Mouse (Mus musculus) hindbrain, postnatal 0 days (tissue): ENCODE results near the gene Gm20661. TPM values are rescaled to one million over a fixed set of nuclear protein-coding genes. Genes with fewer than 3 reads are reported as not detected.
A peak's percentile ranks its signal among the peaks of the same experiment; 100 is the strongest.

Experiments
- ATAC-seq: fragments of 200-750 bp; cut with Nextera tagmentation; 2 replicates; pipeline ENCODE4 v1.8.0; 2017; ENCODE audit warnings: mild to moderate bottlenecking, moderate TSS enrichment, moderate library complexity
- DNase-seq: peaks from one replicate; pipeline ENCODE4 v3.0.0-alpha.2; 2015; ENCODE audit warnings: low spot score
- H3K27ac ChIP-seq: fragments of 300-500 bp; sonication (generic); 2 replicates; pipeline ENCODE4 v1.5.1; 2014; ENCODE audit warnings: mild to moderate bottlenecking
- H3K27me3 ChIP-seq: fragments of 300-500 bp; sonication (generic); 2 replicates; pipeline ENCODE4 v1.6.1; 2014; ENCODE audit warnings: low read length, mixed read lengths; ENCODE audit not compliant: insufficient read depth
- H3K36me3 ChIP-seq: fragments of 300-500 bp; sonication (generic); 2 replicates; pipeline ENCODE4 v1.6.1; 2014; ENCODE audit warnings: low read length, mixed read lengths; ENCODE audit not compliant: insufficient read depth
- H3K4me1 ChIP-seq: fragments of 300-500 bp; sonication (generic); 2 replicates; pipeline ENCODE4 v1.6.1; 2014; ENCODE audit warnings: antibody characterized with exemption, low read length, mixed read lengths; ENCODE audit not compliant: insufficient read depth
- H3K4me2 ChIP-seq: fragments of 300-500 bp; sonication (generic); 2 replicates; pipeline ENCODE4 v1.6.1; 2014; ENCODE audit warnings: low read depth, mild to moderate bottlenecking, low read length, moderate library complexity, mixed read lengths
- H3K4me3 ChIP-seq: fragments of 300-500 bp; sonication (generic); 2 replicates; pipeline ENCODE4 v1.5.1; 2014; ENCODE audit warnings: low read length
- H3K9ac ChIP-seq: fragments of 300-500 bp; sonication (generic); replicated peaks from 2 replicates; pipeline ENCODE4 v1.6.1; 2014; ENCODE audit warnings: mild to moderate bottlenecking, low read length, moderate library complexity, mixed read lengths
- H3K9me3 ChIP-seq: fragments of 300-500 bp; sonication (generic); 2 replicates; pipeline ENCODE4 v1.6.1; 2016; ENCODE audit warnings: low read length, mixed read lengths
- CTCF ChIP-seq: IDR thresholded peaks from 2 replicates; pipeline ENCODE4 v1.5.1; 2016; ENCODE audit warnings: antibody characterized with exemption, control low read depth, low read depth
- WGBS: fragments of 180-500 bp; shearing (Covaris S2); extraction: QIAGEN DNeasy Blood & Tissue Kit; methylation state at CpG from one replicate; pipeline ENCODE4 v1.1.7; 2014; 5-methylcytosine and 5-hydroxymethylcytosine counted together
- polyA plus RNA-seq: library from polyadenylated mRNA; unstranded; fragments of >200 nt; fragmentation: Nextera tagmentation; extraction: Ambion mirVana; gene quantifications from 2 replicates; pipeline ENCODE4 v1.2.1, GENCODE M21; 2015
- total RNA-seq: library from RNA; depleted of rRNA; stranded (reverse); fragments of >200 nt; gene quantifications from 2 replicates; pipeline ENCODE4 v1.2.3, GENCODE M21; 2014

Gene Gm20661
- total and polyA plus RNA-seq, 2 experiments from 2014 or later = 0.54 to 0.78 TPM

DNA sequence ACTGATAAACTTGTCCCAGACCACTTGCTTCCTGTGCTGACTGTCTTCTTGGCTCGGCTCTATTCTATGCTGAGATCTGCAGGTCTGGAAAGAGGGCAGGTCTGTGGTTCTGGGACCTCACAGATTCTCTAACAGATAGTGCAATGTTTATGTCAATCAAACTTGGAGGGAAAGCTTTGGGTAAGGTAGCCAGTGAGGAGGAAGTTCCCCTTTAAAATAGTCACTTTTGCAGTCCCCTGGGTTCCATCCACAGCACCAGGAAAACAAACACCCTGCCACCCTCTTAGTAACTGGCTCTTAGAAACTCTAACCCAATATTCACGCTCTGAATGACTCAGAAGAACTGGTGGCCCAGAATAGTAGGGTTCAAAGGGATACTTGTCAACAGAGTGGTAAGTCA lies 11.6 kb downstream of the Gm20661 start:
- Histone ChIP-seq H3K4me3 (no peak overlapping the region), H3K27me3 (no peaks in the 10 kb centered on the region), H3K27ac (no peak overlapping the region), H3K9me3 (no peaks in the 10 kb centered on the region), H3K9ac (no peak overlapping the region), H3K4me1 (no peaks in the 10 kb centered on the region), H3K36me3 (no peaks in the 10 kb centered on the region), H3K4me2 (no peak overlapping the region)
- 70% methylated on average over 2 of the region's 2 CpGs for WGBS
- ATAC-seq = no peak
- TF ChIP-seq CTCF = no peak
- no peak for DNase-seq

DNA sequence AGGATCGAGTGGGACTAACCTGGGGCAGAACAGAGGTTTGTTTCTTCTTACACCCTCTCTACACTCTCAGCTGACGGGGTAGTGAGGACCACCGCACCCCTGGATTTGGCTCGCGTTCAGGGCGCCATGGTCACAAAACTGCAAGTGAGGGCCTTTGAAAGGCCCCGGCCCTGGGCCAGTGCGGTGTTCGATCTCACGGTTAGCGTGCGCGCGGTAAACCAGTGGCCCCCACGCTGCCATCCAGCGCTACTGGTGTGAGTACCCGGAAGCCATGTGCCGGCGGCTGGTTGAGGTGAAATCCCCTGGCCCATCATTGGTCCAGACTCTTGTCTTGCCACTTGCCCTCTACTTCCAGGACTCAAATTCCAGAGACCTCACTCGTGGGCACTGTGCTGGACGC lies 12.7 kb downstream of the Gm20661 start:
- no peak for TF ChIP-seq CTCF
- no peak for DNase-seq
- no peaks in the 10 kb centered on the region for H3K36me3 ChIP-seq
- ATAC-seq = no peak
- no peak overlapping the region for H3K27ac ChIP-seq
- H3K4me3 ChIP-seq = no peak overlapping the region
- whole genome bisulfite sequencing = 88% methylated on average over 21 of the region's 21 CpGs
- H3K4me1 ChIP-seq = no peaks in the 10 kb centered on the region
- no peak overlapping the region for H3K4me2 ChIP-seq
- H3K9me3 ChIP-seq = no peaks in the 10 kb centered on the region
- no peak overlapping the region for H3K9ac ChIP-seq
- no peaks in the 10 kb centered on the region for H3K27me3 ChIP-seq

DNA sequence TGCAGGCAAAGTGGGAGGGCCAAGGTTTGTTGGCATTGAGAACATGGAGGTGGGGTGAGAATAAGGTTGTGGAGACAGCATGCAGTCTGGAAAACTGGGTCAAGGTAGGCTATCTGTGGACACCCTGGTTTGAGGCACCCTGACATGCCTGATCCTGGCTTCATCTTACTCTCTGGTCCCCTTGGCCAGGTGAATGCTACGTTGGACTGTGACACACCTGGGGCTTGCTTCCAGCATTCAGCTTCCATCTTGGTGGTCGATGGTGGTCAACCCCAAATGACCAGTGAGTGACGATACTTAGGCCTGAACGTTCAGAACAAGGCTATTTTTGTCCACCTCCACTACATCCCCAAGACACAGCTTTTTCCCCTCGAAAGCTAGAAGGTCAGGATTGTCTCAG lies 13.2 kb downstream of the Gm20661 start, which contains the start of gene Gm20662:
Gene Gm20662 (plus strand): TSS at position 301 of the 400 bp plus-strand sequence.
- Histone ChIP-seq H3K9ac (no peak within 1 kb of the TSS), H3K36me3 (no peaks in the 10 kb centered on the region), H3K4me1 (no peaks in the 10 kb centered on the region), H3K27me3 (no peaks in the 10 kb centered on the region), H3K4me3 (no peak within 1 kb of the TSS), H3K9me3 (no peaks in the 10 kb centered on the region), H3K4me2 (no peak within 1 kb of the TSS), H3K27ac (no peak within 1 kb of the TSS)
- no peak for TF ChIP-seq CTCF
- ATAC-seq (no peak), DNase-seq (no peak)
- WGBS = 91% methylated on average over 5 of the region's 5 CpGs

DNA sequence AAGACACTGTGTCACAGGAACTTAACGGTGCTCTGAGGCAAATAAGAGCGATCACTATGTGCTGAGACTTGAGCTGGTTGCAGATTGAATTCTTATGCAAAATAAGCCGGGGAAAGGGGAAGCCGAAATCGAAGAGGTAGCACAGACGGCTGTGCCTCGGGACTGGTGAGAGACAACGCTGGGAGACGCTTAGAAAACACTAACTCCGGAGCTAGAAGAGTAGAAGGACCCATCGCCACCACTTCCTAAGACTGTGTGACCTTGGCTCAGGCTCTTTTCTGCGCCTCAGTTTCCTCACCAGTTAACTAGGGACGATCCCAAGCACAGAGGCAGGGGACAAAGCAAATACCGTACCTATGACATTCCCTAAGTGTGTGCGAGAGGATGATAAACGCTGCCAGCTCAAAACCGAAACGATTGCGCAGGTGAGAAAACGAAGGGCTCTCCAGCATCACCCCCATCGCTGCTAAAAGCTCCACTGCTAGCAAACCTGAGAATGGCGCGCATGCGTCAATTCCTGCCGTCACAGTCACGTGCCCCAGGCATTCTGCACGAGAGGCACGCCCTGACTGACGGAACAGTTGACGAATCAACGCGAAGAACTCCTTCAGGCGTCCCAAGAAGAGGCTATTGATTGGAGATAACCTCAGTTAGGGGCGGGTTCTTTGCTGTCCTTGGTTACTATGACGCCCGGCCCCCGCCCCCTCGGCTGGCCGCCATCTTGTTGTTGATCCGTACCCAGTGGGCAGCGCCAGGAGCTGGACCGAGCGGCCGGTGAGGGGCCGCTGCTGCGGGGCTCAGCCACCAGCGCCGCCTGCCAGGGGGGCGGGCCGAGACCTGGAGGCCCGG lies 19.3 kb downstream of the Gm20661 start, which contains the start of gene Ip6k1:
Gene Ip6k1 (plus strand): TSS at position 580 of the 849 bp plus-strand sequence.
- WGBS = under 1% methylated on average over 50 of the region's 51 CpGs
- Histone ChIP-seq H3K4me1 (peaks cover 21% of the 10 kb centered on the region), H3K36me3 (no peaks in the 10 kb centered on the region), H3K4me3 (peak within 1 kb of the TSS; percentile 98), H3K9ac (peak within 1 kb of the TSS; percentile 97), H3K9me3 (no peaks in the 10 kb centered on the region), H3K27ac (peak within 1 kb of the TSS; percentile 99), H3K4me2 (peak within 1 kb of the TSS; percentile 93), H3K27me3 (no peaks in the 10 kb centered on the region)
- peak; percentile 100 for DNase-seq
- TF ChIP-seq CTCF = no peak
- ATAC-seq = peak; percentile 99

DNA sequence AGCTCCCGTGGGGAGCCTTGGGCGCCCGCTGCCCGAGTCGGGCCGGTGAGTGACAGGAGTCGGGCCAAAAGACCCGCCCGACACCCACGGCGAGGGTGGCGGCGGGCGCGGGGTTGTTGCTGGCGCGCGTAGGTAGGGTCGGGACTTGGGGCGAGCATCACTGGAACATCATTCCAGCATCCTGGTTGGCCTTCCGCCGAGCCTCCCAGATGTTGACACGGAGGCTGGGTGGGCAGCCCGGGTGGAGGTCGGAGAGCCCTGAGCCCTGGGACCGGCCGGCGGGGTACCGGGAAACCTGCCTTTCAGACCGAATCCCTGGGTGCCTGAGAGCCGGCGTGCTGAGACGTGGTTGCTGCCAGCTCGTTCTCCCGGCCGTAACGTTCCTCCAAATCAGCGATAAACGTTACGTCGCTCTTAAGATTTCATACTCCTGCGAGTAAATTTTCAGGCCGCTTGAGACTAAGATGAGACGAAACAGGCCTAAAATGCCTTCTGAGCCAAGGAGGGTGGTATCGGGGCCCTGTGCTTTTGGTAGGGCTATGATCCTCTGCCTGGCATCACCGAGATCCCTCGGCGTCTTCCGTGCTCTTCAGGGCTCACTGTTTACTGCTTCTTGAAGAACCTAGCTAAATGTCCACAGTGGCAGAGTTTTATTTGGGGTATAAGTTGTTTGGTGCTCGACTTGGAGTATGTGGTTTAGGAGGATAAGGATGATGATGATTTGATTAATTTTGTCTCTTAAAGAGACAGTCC lies 20.1 kb downstream of the Gm20661 start:
- Histone ChIP-seq H3K4me2 (peak overlapping the region; percentile 92), H3K4me1 (peaks cover 21% of the 10 kb centered on the region), H3K36me3 (no peaks in the 10 kb centered on the region), H3K27ac (peak overlapping the region; percentile 99), H3K27me3 (no peaks in the 10 kb centered on the region), H3K4me3 (peak overlapping the region; percentile 98), H3K9me3 (no peaks in the 10 kb centered on the region), H3K9ac (peak overlapping the region; percentile 97)
- WGBS = under 1% methylated on average over 49 of the region's 50 CpGs
- TF ChIP-seq CTCF = no peak
- ATAC-seq = no peak
- peak; percentile 44 for DNase-seq

DNA sequence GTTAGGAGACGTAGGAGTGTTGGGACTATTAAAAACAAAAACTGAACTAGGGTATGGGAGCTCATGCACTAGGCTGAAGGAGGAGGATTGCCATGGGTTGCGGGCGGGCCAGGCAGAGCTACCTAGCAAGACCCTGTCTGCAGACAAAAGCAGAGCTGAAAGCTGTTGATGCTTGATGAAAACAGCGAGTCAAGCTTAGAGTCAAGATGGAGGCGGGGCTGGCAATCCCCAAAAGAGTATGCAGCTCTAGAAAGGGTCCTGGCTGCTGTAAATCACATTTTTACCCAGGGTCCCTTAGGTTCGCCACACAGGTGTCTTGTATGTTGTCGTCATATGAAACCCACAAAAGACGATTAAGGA lies 20.7 kb downstream of the Gm20661 start:
- H3K36me3 ChIP-seq = no peaks in the 10 kb centered on the region
- WGBS = 7% methylated on average over 8 of the region's 8 CpGs
- no peaks in the 10 kb centered on the region for H3K9me3 ChIP-seq
- DNase-seq = peak; percentile 53
- ATAC-seq = no peak
- no peak for TF ChIP-seq CTCF
- H3K4me1 ChIP-seq = peaks cover 21% of the 10 kb centered on the region
- peak overlapping the region; percentile 99 for H3K27ac ChIP-seq
- H3K4me3 ChIP-seq = peak overlapping the region; percentile 98
- H3K9ac ChIP-seq = peak overlapping the region; percentile 97
- no peaks in the 10 kb centered on the region for H3K27me3 ChIP-seq
- peak overlapping the region; percentile 92 for H3K4me2 ChIP-seq
